In the genomic region with DNA sequence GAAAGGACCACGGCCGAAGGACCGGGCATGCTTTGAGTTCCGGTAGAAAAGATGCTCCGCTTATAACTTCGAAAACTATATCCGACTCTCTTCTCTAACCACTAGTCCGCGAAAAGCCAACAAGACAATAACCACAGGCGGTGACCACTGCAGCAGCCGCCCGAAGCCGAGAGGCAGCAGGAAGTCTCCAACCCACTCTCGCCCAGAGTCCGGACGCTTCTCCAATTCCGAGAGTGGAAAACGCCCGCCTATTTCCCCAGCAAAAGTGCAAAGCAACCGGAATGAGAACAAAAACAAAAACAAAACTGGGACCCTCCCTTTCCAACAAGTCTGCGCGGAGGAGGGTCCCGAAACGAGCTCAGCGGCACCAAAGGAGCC, we compare ENCODE assay signal across 7 mouse cellular contexts. TPM values are rescaled to one million over a fixed set of nuclear protein-coding genes. Genes with fewer than 3 reads are reported as not detected.
DNase-seq lines count a peak whose midpoint lies in the region; ATAC-seq and TF ChIP-seq lines count a peak whose summit lies in the region.

No protein-coding gene starts in this region.

- H3K4me1 ChIP-seq in thymus, adult 2 months (replicated peaks; ENCODE audit: control insufficient read depth, insufficient read depth, low read length), result peaks cover 10% of the 10 kb centered on the region
- H3K4me1 ChIP-seq in forebrain, embryonic 10.5 days, result peaks cover 19% of the 10 kb centered on the region
- H3K4me1 ChIP-seq in liver, embryonic 12.5 days, result peaks cover 24% of the 10 kb centered on the region
- H3K4me1 ChIP-seq in olfactory bulb, adult 2 months (ENCODE audit: control insufficient read depth, insufficient read depth, low read length), result peaks cover 12% of the 10 kb centered on the region

- under 1% methylated on average over 25 of the region's 25 CpGs for WGBS in thymus, adult 2 months
- WGBS in forebrain, embryonic 10.5 days, result under 1% methylated on average over 25 of the region's 25 CpGs
- under 1% methylated on average over 25 of the region's 25 CpGs for WGBS in liver, embryonic 12.5 days (ENCODE audit: insufficient replicate concordance)
- under 1% methylated on average over 25 of the region's 25 CpGs for WGBS in olfactory bulb, adult 2 months

- ATAC-seq in liver, embryonic 12.5 days, result no peak

- H3K27ac ChIP-seq in thymus, adult 2 months (ENCODE audit: control insufficient read depth, insufficient read depth, low read length), result no peak overlapping the region
- H3K27ac ChIP-seq in forebrain, embryonic 10.5 days, result peak overlapping the region; percentile 96
- H3K27ac ChIP-seq in liver, embryonic 12.5 days, result peak overlapping the region; percentile 81
- no peak overlapping the region; the same call in 1 of the 2 replicates for H3K27ac ChIP-seq in olfactory bulb, adult 2 months (ENCODE audit: insufficient read depth, low read depth, low read length)

- TF ChIP-seq CTCF in thymus, adult 2 months (IDR thresholded peaks at IDR 0.05; ENCODE audit: borderline replicate concordance, control insufficient read depth, extremely low read depth, insufficient read depth, low read length, poor library complexity), result no peak
- no peak for TF ChIP-seq CTCF in olfactory bulb, adult 2 months (IDR thresholded peaks at IDR 0.05; ENCODE audit: insufficient read depth, low read depth, low read length)

- peak overlapping the region; percentile 85 for H3K4me2 ChIP-seq in liver, embryonic 12.5 days

- H3K4me3 ChIP-seq in thymus, adult 2 months (ENCODE audit: control insufficient read depth, insufficient read depth, low read length), result peak overlapping the region; percentile 83
- peak overlapping the region; percentile 90 for H3K4me3 ChIP-seq in forebrain, embryonic 10.5 days
- peak overlapping the region; percentile 97 for H3K4me3 ChIP-seq in liver, embryonic 12.5 days
- H3K4me3 ChIP-seq in olfactory bulb, adult 2 months (ENCODE audit: insufficient read depth, low read depth, low read length), result peak overlapping the region; percentile 89

- no peaks in the 10 kb centered on the region for H3K9me3 ChIP-seq in forebrain, embryonic 10.5 days
- H3K9me3 ChIP-seq in liver, embryonic 12.5 days (replicated peaks), result no peaks in the 10 kb centered on the region

- TF ChIP-seq POLR2A in thymus, adult 2 months (IDR thresholded peaks at IDR 0.05; ENCODE audit: control insufficient read depth, extremely low read depth, insufficient read depth, low read length, poor library complexity), result no peak
- no peak for TF ChIP-seq POLR2A in olfactory bulb, adult 2 months (IDR thresholded peaks at IDR 0.05; ENCODE audit: insufficient read depth, low read depth, low read length)

- no peaks in the 10 kb centered on the region for H3K27me3 ChIP-seq in thymus, adult 2 months (ENCODE audit: control insufficient read depth, insufficient read depth, low read length)
- H3K27me3 ChIP-seq in forebrain, embryonic 10.5 days (ENCODE audit: poor library complexity, severe bottlenecking), result no peaks in the 10 kb centered on the region
- H3K27me3 ChIP-seq in liver, embryonic 12.5 days (replicated peaks), result no peaks in the 10 kb centered on the region

- DNase-seq in thymus, adult 2 months, result no peak
- no peak for DNase-seq in thymus, postnatal 25 days
- DNase-seq in forebrain, embryonic 10.5 days (ENCODE audit: extremely low spot score, low spot score), result no peak
- no peak for DNase-seq in adrenal gland, postnatal 4 days (ENCODE audit: low spot score in 2 of 2)
- no peak for DNase-seq in adrenal gland, adult (ENCODE audit: inconsistent age in 2 of 2, low spot score in 1 of 2)

- peak overlapping the region; percentile 90 for H3K9ac ChIP-seq in liver, embryonic 12.5 days

- peaks cover 7% of the 10 kb centered on the region for H3K36me3 ChIP-seq in thymus, adult 2 months (ENCODE audit: control insufficient read depth, insufficient read depth, low read length)
- peaks cover 10% of the 10 kb centered on the region for H3K36me3 ChIP-seq in forebrain, embryonic 10.5 days (replicated peaks)
- peaks cover 7% of the 10 kb centered on the region for H3K36me3 ChIP-seq in liver, embryonic 12.5 days

RNA-seq across cellular contexts. Expression of gene Cbll1, which starts 0.5 kb away (rescaled TPM):
- 14.0 and 14.2 TPM in 2 replicates for polyA plus RNA-seq in thymus, adult 2 months (2012; rRNA removed)
- polyA plus RNA-seq in forebrain, embryonic 10.5 days (2016; fragmentation: Nextera tagmentation; extraction: Ambion mirVana), result 16.7 and 19.2 TPM in 2 replicates
- 4.9 and 6.9 TPM in 2 replicates for polyA plus RNA-seq in liver, embryonic 12.5 days (2016; fragmentation: Nextera tagmentation; extraction: Ambion mirVana)
- polyA plus RNA-seq in olfactory bulb, adult 2 months (2012; ENCODE audit: insufficient read depth, insufficient read length, low replicate concordance, missing spikeins), result not detected in 2 replicates
- total RNA-seq in adrenal gland, postnatal 4 days (2021), result 10 to 100 TPM; 20.9 to 21.8 TPM

Comparison
In these comparisons a context has a peak if more than half of its experiments do, and no peak if none do; other contexts are left out.
1. H3K27ac ChIP-seq: peak in forebrain, embryonic 10.5 days (single experiment) and liver, embryonic 12.5 days (single experiment); none in thymus, adult 2 months (single experiment) and olfactory bulb, adult 2 months (single experiment).
2. Peak in every context shown above with its lines, with median percentiles within 50 percentile points of each other: H3K4me3 ChIP-seq.